Mouse (Mus musculus) brown adipose tissue, adult 24 weeks (tissue): ENCODE data around the gene Trim28. TPM values are rescaled to one million over a fixed set of nuclear protein-coding genes. Genes with fewer than 3 reads are reported as not detected.

ENCODE experiments used
- H3K27ac ChIP-seq: fragments of 200-500 bp; replicated peaks from 2 replicates; pipeline ENCODE4 v1.5.1; 2012; ENCODE audit warnings: low read depth, mild to moderate bottlenecking, low read length
- H3K4me1 ChIP-seq: fragments of 200-500 bp; 2 replicates; pipeline ENCODE4 v1.6.1; 2012; ENCODE audit warnings: low read length, mixed read lengths; ENCODE audit not compliant: control insufficient read depth, insufficient read depth, insufficient read length
- H3K4me3 ChIP-seq: fragments of 200-500 bp; 2 replicates; pipeline ENCODE4 v1.5.1; 2012; ENCODE audit warnings: low read depth, mild to moderate bottlenecking, low read length, moderate library complexity; ENCODE audit not compliant: insufficient read depth
- polyA plus RNA-seq: library from polyadenylated mRNA; stranded (reverse); fragments of >200 nt; gene quantifications from 2 replicates; pipeline ENCODE4 v1.2.4, GENCODE M21; 2012; ENCODE audit not compliant: missing spikeins, insufficient read depth, insufficient read length

Trim28 gene
- polyA plus RNA-seq, 1 experiment = 39.4 TPM

DNA sequence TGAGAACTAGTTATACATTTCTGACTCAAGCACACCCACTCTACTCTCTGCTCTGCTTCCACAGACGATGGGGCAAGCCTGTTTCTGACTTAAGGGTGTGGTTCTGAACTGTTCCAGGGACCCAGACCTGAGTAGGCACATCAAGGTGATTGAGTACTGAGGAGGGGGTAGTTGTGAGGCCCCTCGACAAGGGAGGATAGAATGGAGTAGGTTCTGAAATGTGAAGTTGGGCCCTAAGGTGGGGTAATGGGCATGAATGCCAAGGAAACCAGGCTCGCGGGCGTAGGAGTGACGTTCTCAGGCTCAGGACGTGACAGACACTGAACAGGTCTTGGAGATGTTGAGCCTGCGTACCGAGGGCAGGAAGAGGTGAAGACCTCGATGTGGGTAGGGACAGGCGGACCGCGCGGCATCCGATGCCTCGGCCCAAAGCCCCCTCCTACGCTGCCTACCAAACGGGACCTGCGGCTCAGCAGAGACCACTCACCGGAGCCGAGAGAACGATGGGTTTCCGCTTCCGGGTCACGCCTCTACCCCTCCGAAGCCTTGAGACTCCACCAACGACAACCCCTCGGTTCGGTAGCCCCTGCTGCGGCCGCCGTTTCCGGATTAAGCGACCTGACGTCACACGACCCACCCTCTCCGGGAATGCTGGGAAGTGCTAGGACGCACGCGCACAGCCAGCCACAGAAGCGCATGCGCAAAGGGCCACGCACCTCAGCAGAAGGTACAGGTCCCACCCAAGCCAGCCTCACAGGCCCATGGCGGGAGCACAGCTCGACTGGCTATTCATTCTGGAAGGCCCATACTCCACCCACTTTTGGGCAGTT lies 35.4 kb downstream of the Trim28 start, which contains the start of gene Chmp2a:
TSS of gene Chmp2a (minus strand) at position 660 of the 830 bp plus-strand sequence.
- Histone ChIP-seq H3K4me1 (no peaks in the 10 kb centered on the region; the same call in none of the 2 replicates), H3K4me3 (peak within 1 kb of the TSS; percentile 68), H3K27ac (peak within 1 kb of the TSS; percentile 85)

DNA sequence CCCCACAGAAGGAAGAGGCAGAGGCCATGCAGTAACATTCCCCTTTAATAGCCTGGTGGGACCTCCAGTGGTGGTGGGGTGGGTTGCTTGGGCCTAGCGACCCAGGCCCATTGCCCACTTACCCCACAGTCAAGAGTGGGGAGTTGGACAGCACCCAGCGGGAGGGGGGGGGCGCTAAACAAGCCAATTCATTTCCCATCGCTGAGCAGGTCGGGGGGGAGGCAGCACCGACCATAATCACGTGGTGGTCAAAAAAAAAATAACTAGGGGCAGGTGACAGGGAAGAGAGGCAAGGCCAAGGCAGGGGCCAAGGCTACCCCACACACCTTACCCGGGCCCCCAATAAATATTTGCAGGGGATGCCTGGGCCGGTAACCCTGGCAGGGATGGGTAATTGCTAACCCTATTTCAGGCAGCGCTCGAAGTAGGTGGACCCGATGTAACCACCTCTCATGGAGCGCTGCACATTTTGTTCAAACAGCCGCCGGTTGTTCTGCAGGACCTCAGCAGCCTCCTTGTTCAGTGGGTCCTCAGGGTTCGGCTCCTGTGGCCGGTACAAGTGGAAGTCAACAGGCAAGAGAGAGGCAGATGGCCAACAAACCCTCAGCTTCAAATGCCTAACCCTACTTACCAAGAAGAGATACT lies 36.4 kb downstream of the Trim28 start:
- peak overlapping the region; percentile 68 for H3K4me3 ChIP-seq
- no peak overlapping the region for H3K27ac ChIP-seq
- H3K4me1 ChIP-seq = no peaks in the 10 kb centered on the region; the same call in none of the 2 replicates

DNA sequence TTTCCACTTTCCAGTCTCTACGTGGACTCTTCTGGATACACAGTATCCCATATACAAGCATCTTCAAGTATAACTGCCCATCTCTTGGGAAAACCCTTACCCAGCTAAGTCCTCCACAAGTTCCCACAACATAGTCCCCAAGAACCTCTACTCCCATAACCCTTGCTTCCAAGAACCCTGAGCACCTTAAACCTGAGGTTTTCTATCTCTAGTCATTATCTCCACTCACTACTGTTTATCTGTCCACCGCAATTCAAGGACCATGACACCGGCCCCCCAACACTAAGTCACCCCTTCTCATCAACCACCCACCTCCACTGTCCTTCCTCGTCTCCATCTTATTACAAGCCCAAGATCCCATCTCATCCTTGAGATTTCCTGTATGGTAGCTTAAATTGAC lies 37.9 kb downstream of the Trim28 start:
- H3K4me3 ChIP-seq = peak overlapping the region; percentile 98
- no peaks in the 10 kb centered on the region; the same call in none of the 2 replicates for H3K4me1 ChIP-seq
- peak overlapping the region; percentile 92 for H3K27ac ChIP-seq

DNA sequence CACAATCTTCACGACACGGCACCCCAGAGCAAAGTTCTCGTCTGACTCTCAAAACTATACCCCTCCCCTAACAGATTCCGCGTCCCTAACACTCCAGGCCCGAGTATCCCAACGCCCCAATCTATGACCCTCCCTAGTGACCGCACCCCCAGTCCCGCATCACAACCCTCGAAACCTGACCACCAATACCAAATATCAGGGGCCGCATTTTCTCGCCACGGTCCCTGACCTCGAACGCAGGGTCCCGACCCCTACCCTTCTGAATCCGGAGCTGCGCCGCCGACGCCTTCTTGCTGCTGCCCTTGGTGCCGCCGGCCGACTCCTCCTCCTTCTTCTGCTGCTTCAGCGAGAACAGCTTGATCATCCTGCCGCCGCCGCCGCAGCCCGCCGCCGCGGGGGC lies 38.5 kb downstream of the Trim28 start:
- H3K4me3 ChIP-seq = peak overlapping the region; percentile 98

DNA sequence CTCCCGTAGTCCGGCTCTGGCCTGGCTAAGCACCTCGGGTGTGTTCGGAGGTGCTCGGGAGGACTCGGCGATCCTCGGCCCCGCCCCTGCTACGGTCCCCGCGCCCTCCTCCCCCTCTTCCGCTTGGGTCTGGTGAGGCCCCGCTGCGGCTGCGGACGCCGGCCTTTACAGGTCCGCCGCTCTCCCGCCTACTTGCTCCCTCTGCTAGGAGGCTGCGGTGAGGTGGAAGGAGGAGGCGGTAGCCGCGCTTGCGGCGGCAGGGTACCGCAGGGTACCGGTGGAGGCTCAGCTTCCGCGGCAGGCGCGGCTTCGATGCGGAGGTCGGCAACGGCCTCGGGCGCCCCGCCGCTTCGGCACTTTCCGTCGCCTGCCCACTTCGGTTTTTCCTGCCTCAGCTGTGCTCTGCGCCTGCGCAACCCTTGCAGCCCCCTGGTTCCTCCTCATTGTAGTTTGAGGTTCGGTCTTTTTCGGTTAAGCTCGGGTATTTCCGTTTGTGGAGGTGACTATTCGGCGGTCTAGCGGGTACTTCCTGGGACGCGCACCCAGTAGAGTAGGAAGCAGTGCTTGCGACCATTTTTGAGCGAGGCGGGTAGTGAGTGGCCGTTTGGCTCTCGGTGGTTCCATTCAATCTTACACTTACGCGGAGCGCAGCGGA lies 39.1 kb downstream of the Trim28 start, which contains the start of gene Ube2m:
TSS of gene Ube2m (minus strand) at position 375 of the 655 bp plus-strand sequence.
- Histone ChIP-seq H3K4me3 (peak within 1 kb of the TSS; percentile 98), H3K4me1 (no peaks in the 10 kb centered on the region; the same call in none of the 2 replicates), H3K27ac (peak within 1 kb of the TSS; percentile 96)

More for the DNA sequence above, 38.5 kb downstream of the Trim28 start:
- Histone ChIP-seq H3K27ac (peak overlapping the region; percentile 92), H3K4me1 (no peaks in the 10 kb centered on the region; the same call in none of the 2 replicates)

DNA sequence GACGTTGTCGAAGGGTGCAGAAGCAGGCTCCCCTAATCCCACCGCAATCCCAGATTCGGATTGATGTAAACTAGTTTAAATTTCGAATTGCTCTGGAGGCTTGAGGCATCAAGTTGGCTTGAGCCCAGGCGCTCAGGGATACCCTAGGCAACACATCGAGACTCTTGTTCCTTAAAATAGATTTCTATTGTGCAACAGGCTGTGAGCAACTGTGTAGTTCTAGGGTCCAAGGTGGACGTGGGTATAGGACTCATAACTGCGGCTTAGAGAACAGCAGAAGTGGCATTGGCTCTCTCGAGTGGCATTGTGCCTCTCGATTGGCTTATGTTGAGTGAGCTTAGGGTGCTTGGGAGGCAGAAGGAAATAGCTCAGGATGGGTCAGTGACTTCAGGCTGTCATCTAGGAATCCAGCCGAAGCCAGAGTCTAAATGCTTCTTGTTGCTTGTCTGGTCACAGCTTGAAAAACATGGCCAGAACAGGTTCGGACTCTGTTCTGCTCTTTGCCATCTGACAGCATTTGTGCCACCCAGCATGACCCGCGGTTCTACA lies 39.8 kb downstream of the Trim28 start:
- Histone ChIP-seq H3K4me3 (peak overlapping the region; percentile 93), H3K27ac (peak overlapping the region; percentile 96), H3K4me1 (no peaks in the 10 kb centered on the region; the same call in none of the 2 replicates)

DNA sequence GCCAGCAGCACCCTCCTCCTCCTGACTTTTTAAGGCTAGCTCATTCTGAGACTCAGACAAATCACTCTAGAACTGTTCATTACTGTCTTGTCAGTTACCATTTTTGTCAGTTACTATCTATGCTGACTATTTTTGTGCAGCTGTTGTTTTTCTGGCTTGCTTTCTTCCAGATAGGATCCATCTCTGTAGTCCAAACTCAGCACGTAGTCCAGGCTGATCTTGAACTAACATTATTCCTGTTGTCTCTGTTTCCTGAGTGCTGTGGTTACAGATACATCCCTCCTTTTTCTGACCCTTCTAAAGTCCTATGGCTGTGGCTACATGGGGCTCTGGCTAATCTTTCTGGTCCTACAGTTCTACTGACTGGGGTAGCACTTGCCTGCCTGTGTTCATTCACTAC lies 40.3 kb downstream of the Trim28 start:
- H3K27ac ChIP-seq = no peak overlapping the region
- H3K4me3 ChIP-seq = peak overlapping the region; percentile 93
- H3K4me1 ChIP-seq = no peaks in the 10 kb centered on the region; the same call in none of the 2 replicates

DNA sequence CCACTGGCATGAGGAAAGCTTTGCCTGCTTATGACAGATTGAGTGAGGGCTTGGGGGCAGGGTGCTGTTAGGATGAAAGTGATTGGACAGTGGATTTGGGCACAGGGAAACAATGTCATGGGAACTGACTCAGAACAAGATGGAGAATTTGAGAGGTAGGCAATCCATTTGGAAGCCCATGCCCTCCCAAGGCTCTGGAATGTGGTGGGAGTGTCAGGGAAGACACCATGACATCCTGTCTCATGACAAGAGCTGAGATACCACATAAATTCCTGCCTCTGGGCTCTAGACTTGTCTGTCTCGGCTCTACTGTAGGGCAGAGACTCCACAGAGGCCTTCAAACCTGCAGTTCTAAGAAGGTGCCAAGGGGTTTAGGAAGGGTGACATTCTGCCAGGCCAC lies 42.3 kb downstream of the Trim28 start:
- Histone ChIP-seq H3K27ac (no peak overlapping the region), H3K4me1 (no peaks in the 10 kb centered on the region; the same call in none of the 2 replicates), H3K4me3 (no peak overlapping the region)

DNA sequence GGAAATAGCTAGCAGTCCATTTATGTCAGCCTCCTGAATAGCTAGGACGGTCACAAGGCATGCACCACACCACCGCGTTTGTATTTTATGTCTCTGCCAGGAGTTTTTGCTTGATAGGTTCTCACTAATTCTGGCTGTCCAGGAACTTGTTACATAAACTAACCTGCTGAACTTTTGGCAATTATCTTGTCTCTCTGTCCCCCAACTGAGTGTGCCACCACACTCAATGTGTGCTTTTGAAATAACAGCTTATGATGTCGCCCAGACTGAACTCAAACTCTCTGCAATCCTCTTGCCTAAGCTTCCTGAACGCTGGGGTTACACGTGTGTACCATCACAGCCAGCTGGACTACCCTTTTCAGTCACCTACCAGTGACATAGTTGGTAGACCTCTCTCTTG lies 43.6 kb downstream of the Trim28 start:
- Histone ChIP-seq H3K4me3 (no peak overlapping the region), H3K27ac (no peak overlapping the region)

DNA sequence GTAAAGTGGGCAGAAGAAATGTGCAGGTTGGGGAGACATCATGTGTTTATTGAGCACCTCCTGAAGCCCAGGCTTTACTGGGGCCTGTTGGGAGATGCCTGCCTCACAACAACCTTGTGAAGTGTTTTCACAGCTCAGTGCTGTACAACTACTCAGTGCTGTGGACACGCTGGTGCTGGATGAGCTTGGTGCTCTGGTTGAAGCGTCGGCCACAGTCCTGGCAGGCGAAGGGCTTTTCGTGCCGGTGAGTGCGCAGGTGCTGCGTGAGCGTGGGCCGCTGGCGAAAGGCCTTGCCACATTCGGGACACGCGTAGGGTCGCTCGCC lies 44.2 kb downstream of the Trim28 start:
- Histone ChIP-seq H3K4me1 (no peaks in the 10 kb centered on the region; the same call in 1 of the 2 replicates), H3K27ac (no peak overlapping the region), H3K4me3 (no peak overlapping the region)

More for the DNA sequence above, 43.6 kb downstream of the Trim28 start:
- H3K4me1 ChIP-seq = no peaks in the 10 kb centered on the region; the same call in 1 of the 2 replicates

DNA sequence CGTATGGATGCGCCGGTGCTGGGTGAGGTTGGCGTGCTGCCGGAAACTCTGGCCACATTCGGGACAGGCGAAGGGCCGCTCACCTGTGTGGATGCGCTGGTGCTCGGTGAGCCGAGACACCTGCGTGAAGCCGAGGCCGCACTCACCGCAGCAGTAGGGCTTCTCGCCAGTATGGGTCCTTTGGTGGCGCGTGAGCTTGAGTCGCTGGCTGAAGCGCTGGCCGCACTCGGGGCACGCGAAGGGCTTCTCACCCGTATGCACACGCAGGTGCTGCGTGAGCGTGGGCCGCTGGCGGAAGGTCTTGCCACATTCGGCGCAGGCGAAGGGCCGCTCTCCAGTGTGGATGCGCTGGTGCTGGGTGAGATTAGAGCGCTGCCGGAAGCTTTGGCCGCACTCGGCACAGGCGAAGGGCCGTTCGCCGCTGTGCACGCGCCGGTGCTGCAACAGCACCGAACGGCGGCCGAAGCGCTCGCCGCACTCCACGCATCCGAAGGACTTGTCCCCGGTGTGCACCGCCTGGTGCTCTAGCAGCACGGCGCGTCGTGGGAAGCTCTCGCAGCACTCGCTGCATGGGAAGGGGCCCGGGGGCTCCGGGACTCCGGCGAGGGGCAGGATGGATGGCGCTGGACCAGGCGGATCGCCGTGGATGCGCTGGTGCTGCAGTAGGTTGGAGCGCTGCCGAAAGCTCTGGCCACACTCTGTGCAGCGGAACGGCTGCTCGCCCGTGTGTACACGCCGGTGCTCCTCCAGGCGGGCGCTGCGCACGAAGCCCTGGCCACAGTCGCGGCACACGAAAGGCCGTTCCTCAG lies 44.7 kb downstream of the Trim28 start:
- Histone ChIP-seq H3K4me3 (peak overlapping the region; percentile 27; the same call in 1 of the 2 replicates), H3K4me1 (no peaks in the 10 kb centered on the region; the same call in 1 of the 2 replicates), H3K27ac (no peak overlapping the region)

DNA sequence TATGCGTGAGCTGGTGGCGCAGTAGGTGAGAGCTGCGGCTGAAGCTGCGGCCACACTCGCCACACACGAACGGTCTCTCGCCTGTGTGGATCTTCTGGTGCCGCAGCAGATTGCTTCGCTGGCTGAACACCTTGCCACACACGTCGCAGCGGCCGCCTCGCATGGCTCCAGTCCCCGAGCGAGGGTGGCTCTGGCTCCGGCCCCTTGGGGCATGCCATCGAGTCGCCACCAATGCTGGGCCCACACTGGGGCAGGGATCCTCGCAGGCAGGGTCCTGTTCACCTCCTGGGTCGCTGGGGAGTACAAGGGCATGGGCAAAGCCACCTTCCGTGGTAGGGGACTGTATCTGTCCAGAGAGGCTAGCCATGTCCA lies 45.3 kb downstream of the Trim28 start:
- H3K4me3 ChIP-seq = 0 out of 2 replicates have a peak overlapping the region, but pooled peaks have one; percentile 27
- no peak overlapping the region for H3K27ac ChIP-seq
- no peaks in the 10 kb centered on the region for H3K4me1 ChIP-seq

DNA sequence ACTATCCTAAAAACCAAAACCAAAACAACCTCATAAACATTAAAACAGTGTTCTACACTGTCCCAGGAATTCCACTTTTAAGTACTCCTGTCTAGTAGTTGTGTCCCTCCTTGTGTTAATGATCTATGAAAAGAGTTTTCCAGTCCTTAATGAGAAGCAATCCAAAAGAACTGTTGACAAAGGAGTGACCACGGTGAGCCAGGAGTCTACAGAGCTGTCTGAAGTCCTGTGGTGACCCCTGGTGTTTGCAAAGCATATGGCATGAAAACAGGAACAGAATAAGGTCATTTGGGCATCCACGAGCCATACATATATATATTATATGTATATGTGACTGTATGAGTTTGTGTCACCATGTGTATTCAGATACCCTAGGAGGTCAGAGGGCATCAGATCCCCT lies 47.2 kb downstream of the Trim28 start:
- H3K4me1 ChIP-seq = no peaks in the 10 kb centered on the region
- H3K27ac ChIP-seq = no peak overlapping the region
- H3K4me3 ChIP-seq = no peak overlapping the region

DNA sequence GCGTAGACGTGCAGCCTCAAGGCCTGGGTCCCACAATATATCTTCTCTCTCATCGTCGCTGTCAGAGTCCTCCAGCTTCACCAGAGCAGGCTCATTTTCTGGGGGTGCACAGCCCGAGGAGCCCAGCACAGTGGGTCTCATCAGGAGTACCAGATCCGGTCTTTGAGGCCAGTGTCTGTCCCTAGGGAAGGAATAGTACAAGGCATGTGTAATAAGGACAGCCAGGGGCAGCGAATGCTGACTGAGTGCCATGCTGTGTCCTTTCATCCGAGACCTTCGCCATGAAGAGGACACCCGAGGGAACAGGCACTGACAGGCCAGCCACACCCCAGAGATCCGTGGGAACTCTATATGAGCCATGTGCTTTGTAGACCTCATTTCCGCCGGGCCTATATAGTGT lies 54.1 kb downstream of the Trim28 start:
- no peak overlapping the region for H3K4me3 ChIP-seq
- no peaks in the 10 kb centered on the region for H3K4me1 ChIP-seq
- no peak overlapping the region for H3K27ac ChIP-seq
